Mouse (Mus musculus) bone marrow, adult 2 months (tissue): ENCODE measurements at regions not wholly inside any gene's neighbourhood (a gene's known extent, or its start where the extent isn't known, plus 50 kb on each side); places are given as distances from the start of the nearest gene placed in this dataset.

Experiments used
- CTCF ChIP-seq: fragments of 200-500 bp; IDR thresholded peaks from 2 replicates; pipeline ENCODE4 v1.5.1; 2011; ENCODE audit warnings: low read length, control low read depth; ENCODE audit not compliant: control insufficient read depth, insufficient read depth
- POLR2A ChIP-seq: fragments of 200-500 bp; IDR thresholded peaks from 2 replicates; pipeline ENCODE4 v1.6.1; 2011; ENCODE audit warnings: low read depth, mild to moderate bottlenecking, control low read depth, low read length, borderline replicate concordance; ENCODE audit not compliant: control insufficient read depth

GRCm38 (mm10) chr9:113112753-113113152, 595.3 kb downstream of the Pdcd6ip start:
- TF ChIP-seq CTCF (no peak), POLR2A (no peak)
